Mouse (Mus musculus): ENCODE measurements around the gene Fam131c. TPM values are rescaled to one million over a fixed set of nuclear protein-coding genes. Genes with fewer than 3 reads are reported as not detected.

Fam131c gene
- not detected for total RNA-seq (2023)

GRCm38 (mm10) chr4:141367997-141368791 is at the start of gene Fam131c:
Fam131c (plus strand) TSS chr4:141368220.

GRCm38 (mm10) chr4:141398545-141398944 is 30.5 kb downstream of the Fam131c start, which contains the start of gene Clcnka:
Clcnka (minus strand) TSS chr4:141398724.

GRCm38 (mm10) chr4:141415924-141416323 is 47.9 kb downstream of the Fam131c start, which contains the start of gene Clcnkb:
Clcnkb (minus strand) TSS chr4:141416014.

GRCm38 (mm10) chr4:141420192-141420829 is 52.3 kb downstream of the Fam131c start, which contains the start of gene Hspb7:
Hspb7 (plus strand) TSS chr4:141420779.

Other genes with a start within 250 kb of the Fam131c start
- 10 to 100 TPM; 71.7 to 80.8 TPM for gene Szrd1, start 228.4 kb upstream of the Fam131c start, total RNA-seq (2023)
- 10 to 100 TPM; 19.1 to 25.2 TPM for gene Fbxo42, start 220.3 kb upstream of the Fam131c start, total RNA-seq (2023)
- gene Rsg1, start 154.3 kb upstream of the Fam131c start, total RNA-seq (2023) = 1 to 10 TPM; 1.4 to 3.7 TPM
- not detected for gene Arhgef19, start 128.7 kb upstream of the Fam131c start, total RNA-seq (2023)
- 1 to 10 TPM in 1 of 2 experiments, under 1 TPM in 1; 0.99 to 1.4 TPM for gene Epha2, start 67.0 kb upstream of the Fam131c start, total RNA-seq (2023)
- not detected for gene Clcnka, start 30.5 kb downstream of the Fam131c start, total RNA-seq (2023)
- gene Clcnkb, start 47.8 kb downstream of the Fam131c start, total RNA-seq (2023) = not detected
- under 1 TPM in 1 of 2 experiments, not detected in 1; 0.46 TPM for gene Hspb7, start 52.6 kb downstream of the Fam131c start, total RNA-seq (2023)
- not detected for gene Srarp, start 67.9 kb downstream of the Fam131c start, total RNA-seq (2023)
- 10 to 100 TPM; 18.5 to 24.3 TPM for gene Zbtb17, start 76.4 kb downstream of the Fam131c start, total RNA-seq (2023)
- 10 to 100 TPM; 82.0 to 96.2 TPM for gene Spen, start 170.4 kb downstream of the Fam131c start, total RNA-seq (2023)
- under 1 TPM in 1 of 2 experiments, not detected in 1; 0.42 TPM for gene Fblim1, start 237.9 kb downstream of the Fam131c start, total RNA-seq (2023)